Mouse (Mus musculus): ENCODE results near the gene Pnpla2. TPM values are rescaled to one million over a fixed set of nuclear protein-coding genes. Genes with fewer than 3 reads are reported as not detected.

Pnpla2 gene
- polyA plus RNA-seq, 1 experiment from 2014 or later, result 17.6 TPM

GRCm38 (mm10) chr7:141502556-141502905 is 47.5 kb downstream of the Pnpla2 start:
- no peak overlapping the region for H3K4me3 ChIP-seq
- H3K4me2 ChIP-seq, result no peak overlapping the region
- no peak overlapping the region for H3K27ac ChIP-seq (replicated peaks)
- no peaks in the 10 kb centered on the region for H3K27me3 ChIP-seq
- WGBS, result 92% methylated on average over 5 of the region's 5 CpGs
- no peaks in the 10 kb centered on the region for H3K4me1 ChIP-seq (replicated peaks)
- no peak for ATAC-seq (ENCODE audit: low read depth)
- H3K9me3 ChIP-seq, result no peaks in the 10 kb centered on the region
- H3K36me3 ChIP-seq, result peaks cover 48% of the 10 kb centered on the region
- H3K9ac ChIP-seq, result no peak overlapping the region

- H3K36me3 ChIP-seq, result peaks cover 42% of the 10 kb centered on the region
Observed at GRCm38 (mm10) chr7:141506278-141506677, 51.3 kb downstream of the Pnpla2 start.

GRCm38 (mm10) chr7:141508160-141508559 is 53.2 kb downstream of the Pnpla2 start:
- no peaks in the 10 kb centered on the region for H3K9me3 ChIP-seq
- no peaks in the 10 kb centered on the region for H3K27me3 ChIP-seq
- no peaks in the 10 kb centered on the region for H3K4me1 ChIP-seq (replicated peaks)
- H3K9ac ChIP-seq, result no peak overlapping the region
- H3K36me3 ChIP-seq, result peaks cover 36% of the 10 kb centered on the region
- H3K4me3 ChIP-seq, result no peak overlapping the region
- no peak overlapping the region for H3K4me2 ChIP-seq
- ATAC-seq (ENCODE audit: low read depth), result no peak
- no peak overlapping the region for H3K27ac ChIP-seq (replicated peaks)

More at GRCm38 (mm10) chr7:141506278-141506677, 51.3 kb downstream of the Pnpla2 start:
- H3K9ac ChIP-seq, result no peak overlapping the region
- no peaks in the 10 kb centered on the region for H3K9me3 ChIP-seq
- no peak overlapping the region for H3K27ac ChIP-seq (replicated peaks)
- no peak for ATAC-seq (ENCODE audit: low read depth)
- no peak overlapping the region for H3K4me3 ChIP-seq
- H3K4me1 ChIP-seq (replicated peaks), result no peaks in the 10 kb centered on the region
- 67% methylated on average over 2 of the region's 2 CpGs for WGBS
- H3K27me3 ChIP-seq, result no peaks in the 10 kb centered on the region
- no peak overlapping the region for H3K4me2 ChIP-seq

GRCm38 (mm10) chr7:141510196-141510595 is 55.2 kb downstream of the Pnpla2 start:
- H3K9ac ChIP-seq, result no peak overlapping the region
- no peak overlapping the region for H3K27ac ChIP-seq (replicated peaks)
- H3K4me1 ChIP-seq (replicated peaks), result no peaks in the 10 kb centered on the region
- H3K9me3 ChIP-seq, result no peaks in the 10 kb centered on the region
- no peak overlapping the region for H3K4me2 ChIP-seq
- WGBS, result 92% methylated on average over 5 of the region's 5 CpGs
- ATAC-seq (ENCODE audit: low read depth), result no peak
- H3K36me3 ChIP-seq, result peaks cover 53% of the 10 kb centered on the region
- no peaks in the 10 kb centered on the region for H3K27me3 ChIP-seq
- no peak overlapping the region for H3K4me3 ChIP-seq

Other genes with a start within 250 kb of the Pnpla2 start
- 1.3 and 1.5 TPM in 2 replicates for gene Lmntd2, start 241.1 kb upstream of the Pnpla2 start, polyA plus RNA-seq (2015; fragmentation: Nextera tagmentation; extraction: Ambion mirVana)
- gene Rassf7, start 239.3 kb upstream of the Pnpla2 start, polyA plus RNA-seq (2015; fragmentation: Nextera tagmentation; extraction: Ambion mirVana), result 29.8 and 31.7 TPM in 2 replicates
- 71.4 and 74.1 TPM in 2 replicates for gene Phrf1, start 226.4 kb upstream of the Pnpla2 start, polyA plus RNA-seq (2015; fragmentation: Nextera tagmentation; extraction: Ambion mirVana)
- gene Irf7, start 188.7 kb upstream of the Pnpla2 start, polyA plus RNA-seq (2015; fragmentation: Nextera tagmentation; extraction: Ambion mirVana), result 1.0 and 1.4 TPM in 2 replicates
- not detected in 2 replicates for gene Cdhr5, start 178.4 kb upstream of the Pnpla2 start, polyA plus RNA-seq (2015; fragmentation: Nextera tagmentation; extraction: Ambion mirVana)
- 3.3 and 5.8 TPM in 2 replicates for gene Sct, start 176.1 kb upstream of the Pnpla2 start, polyA plus RNA-seq (2015; fragmentation: Nextera tagmentation; extraction: Ambion mirVana)
- 0.54 and 1.3 TPM in 2 replicates for gene Drd4, start 163.2 kb upstream of the Pnpla2 start, polyA plus RNA-seq (2015; fragmentation: Nextera tagmentation; extraction: Ambion mirVana)
- gene Deaf1, start 127.5 kb upstream of the Pnpla2 start, polyA plus RNA-seq (2015; fragmentation: Nextera tagmentation; extraction: Ambion mirVana), result 150 and 156 TPM in 2 replicates
- gene Tmem80, start 127.5 kb upstream of the Pnpla2 start, polyA plus RNA-seq (2015; fragmentation: Nextera tagmentation; extraction: Ambion mirVana), result 58.7 and 60.8 TPM in 2 replicates
- 0.43 and 0.76 TPM in 2 replicates for gene Eps8l2, start 116.3 kb upstream of the Pnpla2 start, polyA plus RNA-seq (2015; fragmentation: Nextera tagmentation; extraction: Ambion mirVana)
- gene Taldo1, start 63.0 kb upstream of the Pnpla2 start, polyA plus RNA-seq (2015; fragmentation: Nextera tagmentation; extraction: Ambion mirVana), result 328 and 340 TPM in 2 replicates
- gene Gatd1, start 41.1 kb upstream of the Pnpla2 start, polyA plus RNA-seq (2015; fragmentation: Nextera tagmentation; extraction: Ambion mirVana), result 47.0 and 51.4 TPM in 2 replicates
- 94.3 and 111 TPM in 2 replicates for gene Cend1, start 25.7 kb upstream of the Pnpla2 start, polyA plus RNA-seq (2015; fragmentation: Nextera tagmentation; extraction: Ambion mirVana)
- 59.6 and 66.7 TPM in 2 replicates for gene Slc25a22, start 17.3 kb upstream of the Pnpla2 start, polyA plus RNA-seq (2015; fragmentation: Nextera tagmentation; extraction: Ambion mirVana)
- gene Pidd1, start 11.2 kb upstream of the Pnpla2 start, polyA plus RNA-seq (2015; fragmentation: Nextera tagmentation; extraction: Ambion mirVana), result 3.8 and 3.9 TPM in 2 replicates
- 769 and 771 TPM in 2 replicates for gene Rplp2, start 7.8 kb upstream of the Pnpla2 start, polyA plus RNA-seq (2015; fragmentation: Nextera tagmentation; extraction: Ambion mirVana)
- 5.3 and 9.8 TPM in 2 replicates for gene Cracr2b, start 5.9 kb downstream of the Pnpla2 start, polyA plus RNA-seq (2015; fragmentation: Nextera tagmentation; extraction: Ambion mirVana)
- 19.1 and 22.7 TPM in 2 replicates for gene Cd151, start 12.2 kb downstream of the Pnpla2 start, polyA plus RNA-seq (2015; fragmentation: Nextera tagmentation; extraction: Ambion mirVana)
- gene Polr2l, start 19.9 kb downstream of the Pnpla2 start, polyA plus RNA-seq (2015; fragmentation: Nextera tagmentation; extraction: Ambion mirVana), result 79.3 and 85.0 TPM in 2 replicates
- gene Tspan4, start 20.0 kb downstream of the Pnpla2 start, polyA plus RNA-seq (2015; fragmentation: Nextera tagmentation; extraction: Ambion mirVana), result 54.3 and 57.1 TPM in 2 replicates
- 36.9 and 38.6 TPM in 2 replicates for gene Chid1, start 84.7 kb downstream of the Pnpla2 start, polyA plus RNA-seq (2015; fragmentation: Nextera tagmentation; extraction: Ambion mirVana)
- 109 and 117 TPM in 2 replicates for gene Ap2a2, start 107.0 kb downstream of the Pnpla2 start, polyA plus RNA-seq (2015; fragmentation: Nextera tagmentation; extraction: Ambion mirVana)
- gene Muc6, start 200.1 kb downstream of the Pnpla2 start, polyA plus RNA-seq (2015; fragmentation: Nextera tagmentation; extraction: Ambion mirVana), result 0.17 and 0.20 TPM in 2 replicates
- gene Muc2, start 235.1 kb downstream of the Pnpla2 start, polyA plus RNA-seq (2015; fragmentation: Nextera tagmentation; extraction: Ambion mirVana), result 0.37 and 0.81 TPM in 2 replicates

Measured in neural tube, embryonic 13.5 days (tissue).